Mouse (Mus musculus) adrenal gland, postnatal 25 days (tissue): ENCODE results near the gene Ttc9b. TPM values are rescaled to one million over a fixed set of nuclear protein-coding genes. Genes with fewer than 3 reads are reported as not detected.
A peak's percentile ranks its signal among the peaks of the same experiment; 100 is the strongest.

Experiments used
- DNase-seq: peaks from one replicate; pipeline ENCODE4 v3.0.0; 2021; ENCODE audit warnings: mixed read lengths
- total RNA-seq: library from RNA; stranded (reverse); gene quantifications from 2 replicates; pipeline ENCODE4 v1.2.3, GENCODE M21; 2021

The Ttc9b gene
- total RNA-seq, 1 experiment from 2014 or later = not detected

- no peak for DNase-seq
Measured at GRCm38 (mm10) chr7:27688246-27688788, 34.6 kb downstream of the Ttc9b start.

- DNase-seq = peak; percentile 86
Measured at GRCm38 (mm10) chr7:27688815-27689612, 35.3 kb downstream of the Ttc9b start, which contains the start of gene Zfp607b. Gene Zfp607b, plus strand, starts transcription at chr7:27689340.

- peak; percentile 30 for DNase-seq
Measured at GRCm38 (mm10) chr7:27691076-27691475, 37.4 kb downstream of the Ttc9b start.

- no peak for DNase-seq
Measured at GRCm38 (mm10) chr7:27696711-27697110, 43.0 kb downstream of the Ttc9b start.

Other genes starting within 250 kb of the Ttc9b start
- 0.62 and 2.1 TPM in 2 replicates for gene Sptbn4, start 206.2 kb upstream of the Ttc9b start, total RNA-seq
- gene Blvrb, start 205.9 kb upstream of the Ttc9b start, total RNA-seq = 51.7 and 52.7 TPM in 2 replicates
- 18.5 and 19.6 TPM in 2 replicates for gene Sertad3, start 180.1 kb upstream of the Ttc9b start, total RNA-seq
- 24.1 and 26.7 TPM in 2 replicates for gene Sertad1, start 167.0 kb upstream of the Ttc9b start, total RNA-seq
- 2.6 and 2.7 TPM in 2 replicates for gene Prx, start 154.6 kb upstream of the Ttc9b start, total RNA-seq
- gene Hipk4, start 130.6 kb upstream of the Ttc9b start, total RNA-seq = 0.88 TPM in 1 of 2 replicates, not detected in the other
- 108 and 114 TPM in 2 replicates for gene Pld3, start 100.7 kb upstream of the Ttc9b start, total RNA-seq
- gene 2310022A10Rik, start 100.7 kb upstream of the Ttc9b start, total RNA-seq = 16.9 and 18.0 TPM in 2 replicates
- gene Akt2, start 62.4 kb upstream of the Ttc9b start, total RNA-seq = 150 and 209 TPM in 2 replicates
- gene Map3k10, start 20.7 kb downstream of the Ttc9b start, total RNA-seq = 27.2 and 30.2 TPM in 2 replicates
- gene Zfp607b, start 35.4 kb downstream of the Ttc9b start, total RNA-seq = 0.81 and 1.3 TPM in 2 replicates
- gene Zfp60, start 77.5 kb downstream of the Ttc9b start, total RNA-seq = 16.5 and 18.6 TPM in 2 replicates
- 6.0 and 10.8 TPM in 2 replicates for gene Zfp626, start 153.3 kb downstream of the Ttc9b start, total RNA-seq
- 4.2 TPM in 2 replicates for gene Zfp59, start 184.7 kb downstream of the Ttc9b start, total RNA-seq
- 7.2 and 8.0 TPM in 2 replicates for gene Zfp607a, start 203.6 kb downstream of the Ttc9b start, total RNA-seq